Mouse (Mus musculus) right cerebral cortex, postnatal 36 days (tissue): Measurements from ENCODE around the gene Hist1h4m.
"Not testable (repeated sequence)": the region's sequence is repeated elsewhere in the genome, so short reads cannot be mapped to it uniquely, and the experiment has no call there.

ENCODE experiments used
- DNase-seq, 2 experiments: peaks; one replicate each; pipeline ENCODE4 v3.0.0; 2022; ENCODE audit warnings: low spot score in 2 of 2, mixed read lengths in 1 of 2

The Hist1h4m gene

DNA sequence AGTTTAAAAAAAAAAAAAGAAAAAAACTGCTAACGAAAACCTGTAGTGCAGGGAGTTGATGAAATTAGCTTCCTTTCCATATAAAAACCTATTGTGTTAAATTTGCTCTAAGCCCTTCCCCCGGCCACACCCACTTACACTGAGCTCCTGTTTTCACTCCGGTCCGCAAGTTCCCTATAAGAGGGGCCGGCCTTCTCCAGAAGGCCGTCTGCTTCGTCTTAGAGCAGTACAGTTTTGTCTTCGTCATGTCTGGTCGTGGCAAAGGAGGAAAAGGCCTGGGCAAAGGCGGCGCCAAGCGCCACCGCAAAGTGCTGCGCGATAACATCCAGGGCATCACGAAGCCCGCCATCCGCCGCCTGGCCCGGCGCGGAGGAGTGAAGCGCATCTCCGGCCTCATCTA, at the start of gene Hist1h4m:
TSS of gene Hist1h4m (plus strand) at position 208 of the 400 bp plus-strand sequence.
- peak in 1 of 2 experiments; percentile 49 for DNase-seq

- peak; percentile 53 to 68 for DNase-seq
Observed at GRCm38 (mm10) chr13:21778814-21779766, 32.5 kb upstream of the Hist1h4m start.

- DNase-seq, result peak; percentile 36 to 57
Observed at GRCm38 (mm10) chr13:21779767-21780731, 31.5 kb upstream of the Hist1h4m start, which contains the start of gene Hist1h1b. Gene Hist1h1b, minus strand, starts transcription at chr13:21780625.

DNA sequence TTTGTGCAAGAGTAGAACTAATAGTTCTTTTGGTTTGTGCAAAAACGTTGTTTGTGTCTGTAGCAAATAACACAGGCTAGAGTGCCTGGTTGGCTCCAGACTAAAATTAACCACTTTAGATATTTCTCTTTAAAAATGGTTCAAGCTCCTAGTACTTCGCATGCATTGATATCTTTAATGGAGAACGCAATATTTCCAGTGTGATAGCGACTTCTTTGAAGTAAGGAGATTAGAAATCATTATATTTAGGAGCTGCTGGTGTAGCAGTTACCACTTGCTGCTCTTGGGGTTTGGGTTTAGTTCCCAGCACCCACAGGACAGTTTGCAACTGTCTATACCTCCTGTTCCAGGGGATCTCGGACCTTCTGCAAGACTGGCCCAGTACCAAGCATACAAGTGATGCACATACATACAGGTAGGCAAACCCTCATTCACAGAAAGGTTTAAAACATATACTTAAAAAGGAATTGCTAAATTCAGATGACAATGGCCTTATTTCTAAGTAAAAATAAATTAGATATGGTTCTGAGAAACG, 30.5 kb upstream of the Hist1h4m start:
- DNase-seq, result no peak

DNA sequence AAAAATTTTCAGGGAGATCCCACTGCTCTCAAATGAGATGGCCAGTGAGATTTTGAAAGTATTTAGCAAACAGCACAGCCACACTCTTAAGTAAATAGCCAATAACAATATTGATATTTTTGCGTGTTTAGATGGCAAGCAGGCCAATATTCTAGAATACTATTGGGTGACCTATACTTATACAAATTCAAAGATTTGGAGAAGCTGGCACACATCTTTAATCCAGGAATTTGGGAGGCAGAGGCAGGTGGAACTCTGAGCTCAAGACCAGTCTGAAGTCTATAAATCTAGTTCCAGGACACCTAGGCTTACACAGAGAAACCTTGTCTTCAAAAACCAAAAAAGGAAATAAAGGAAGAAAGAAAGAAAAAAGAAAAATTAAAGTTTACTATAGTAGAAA, 29.9 kb upstream of the Hist1h4m start:
- no peak for DNase-seq

- DNase-seq, result peak; percentile 9 to 11
Observed at GRCm38 (mm10) chr13:21782361-21783254, 28.9 kb upstream of the Hist1h4m start.

- peak; percentile 55 to 66 for DNase-seq
Observed at GRCm38 (mm10) chr13:21783255-21783617, 28.3 kb upstream of the Hist1h4m start, which contains the start of gene Hist1h3i. Gene Hist1h3i, minus strand, starts transcription at chr13:21783370.

- DNase-seq, result peak; percentile 3
Observed at GRCm38 (mm10) chr13:21783734-21784161, 27.8 kb upstream of the Hist1h4m start.

- DNase-seq, result no peak
Observed at GRCm38 (mm10) chr13:21784311-21784710, 27.2 kb upstream of the Hist1h4m start.

- no peak for DNase-seq
Observed at GRCm38 (mm10) chr13:21786189-21786898, 25.2 kb upstream of the Hist1h4m start.

DNA sequence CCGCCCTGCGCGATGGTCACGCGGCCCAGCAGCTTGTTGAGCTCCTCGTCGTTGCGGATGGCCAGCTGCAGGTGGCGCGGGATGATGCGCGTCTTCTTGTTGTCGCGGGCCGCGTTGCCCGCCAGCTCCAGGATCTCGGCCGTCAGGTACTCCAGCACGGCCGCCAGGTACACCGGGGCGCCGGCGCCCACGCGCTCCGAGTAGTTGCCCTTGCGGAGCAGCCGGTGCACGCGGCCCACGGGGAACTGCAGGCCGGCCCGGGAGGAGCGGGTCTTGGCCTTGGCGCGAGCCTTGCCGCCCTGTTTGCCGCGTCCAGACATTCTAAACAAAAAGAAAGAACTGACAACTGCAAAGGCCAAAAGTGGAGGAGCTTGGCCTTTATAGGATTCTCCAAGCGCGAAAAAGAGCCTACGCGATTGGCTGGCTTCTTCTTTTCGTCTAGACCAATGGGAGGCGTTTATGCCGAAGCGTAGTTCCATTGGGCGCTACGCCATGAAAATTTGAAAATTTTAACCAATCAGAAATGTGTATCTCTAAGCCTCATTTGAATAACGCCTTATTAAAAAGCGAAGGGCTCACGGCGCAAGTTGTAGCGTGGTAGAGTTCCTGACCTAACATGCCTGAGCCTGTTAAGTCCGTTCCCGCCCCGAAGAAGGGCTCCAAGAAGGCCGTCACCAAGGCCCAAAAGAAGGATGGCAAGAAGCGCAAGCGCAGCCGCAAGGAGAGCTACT, 24.5 kb upstream of the Hist1h4m start, which contains the start of the genes Hist1h2an and Hist1h2bp:
TSS of gene Hist1h2an (minus strand) at position 320 of the 731 bp plus-strand sequence.
TSS of gene Hist1h2bp (plus strand) at position 563 of the 731 bp plus-strand sequence.
- DNase-seq, result peak; percentile 87 to 91

DNA sequence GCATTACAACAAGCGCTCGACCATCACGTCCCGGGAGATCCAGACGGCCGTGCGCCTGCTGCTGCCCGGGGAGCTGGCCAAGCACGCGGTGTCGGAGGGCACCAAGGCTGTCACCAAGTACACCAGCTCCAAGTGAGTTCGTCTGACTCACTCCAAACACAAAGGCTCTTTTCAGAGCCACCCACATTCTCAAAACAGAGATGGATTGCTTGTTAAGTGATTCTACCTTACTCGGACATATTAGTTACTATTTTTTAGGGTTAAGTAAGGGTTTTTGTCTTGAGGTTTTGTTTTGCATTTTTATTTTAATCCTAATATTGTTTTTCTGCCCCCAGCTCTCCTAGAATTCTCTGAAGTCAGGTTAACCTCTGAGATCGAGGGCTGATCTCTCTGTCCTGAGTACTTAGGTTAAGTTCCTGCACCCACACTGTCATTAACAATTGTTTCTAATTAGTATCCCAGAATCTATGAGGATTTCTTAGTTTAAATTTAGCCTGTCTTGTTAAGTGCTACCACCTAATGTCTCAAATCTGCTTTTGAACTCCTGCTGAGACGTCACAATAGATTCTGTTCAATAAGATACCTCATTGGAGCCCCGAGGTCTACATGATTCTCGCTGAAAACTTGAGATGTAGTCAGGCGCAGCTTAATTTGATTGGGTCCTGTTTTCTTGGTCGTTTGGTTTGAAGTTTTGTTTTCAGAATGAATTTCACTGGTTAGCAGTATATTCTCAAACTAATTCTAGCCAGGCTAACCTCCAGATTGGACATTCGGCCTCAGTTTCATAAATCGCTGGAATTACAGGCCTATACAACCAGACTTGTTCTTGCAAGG, 23.6 kb upstream of the Hist1h4m start:
- no peak for DNase-seq

DNA sequence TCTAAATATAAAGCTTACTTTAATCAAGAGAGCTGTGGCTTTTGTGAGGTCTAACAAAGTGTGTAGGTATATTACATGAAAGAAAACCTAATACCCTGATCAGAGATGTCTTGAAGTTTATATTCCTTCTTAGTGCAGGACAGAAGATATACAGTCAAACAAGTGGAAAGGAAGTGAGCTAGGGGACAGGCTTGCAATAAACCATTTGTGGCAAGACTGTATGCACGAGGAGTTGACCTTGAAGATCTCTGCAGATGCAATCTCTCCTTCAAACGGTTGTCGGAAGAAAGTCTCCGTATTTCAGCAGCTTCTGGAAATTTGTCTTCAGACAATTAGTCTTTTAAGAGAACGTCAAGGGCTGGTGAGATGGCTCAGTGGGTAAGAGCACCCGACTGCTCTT, 21.6 kb upstream of the Hist1h4m start:
- DNase-seq, result no peak

DNA sequence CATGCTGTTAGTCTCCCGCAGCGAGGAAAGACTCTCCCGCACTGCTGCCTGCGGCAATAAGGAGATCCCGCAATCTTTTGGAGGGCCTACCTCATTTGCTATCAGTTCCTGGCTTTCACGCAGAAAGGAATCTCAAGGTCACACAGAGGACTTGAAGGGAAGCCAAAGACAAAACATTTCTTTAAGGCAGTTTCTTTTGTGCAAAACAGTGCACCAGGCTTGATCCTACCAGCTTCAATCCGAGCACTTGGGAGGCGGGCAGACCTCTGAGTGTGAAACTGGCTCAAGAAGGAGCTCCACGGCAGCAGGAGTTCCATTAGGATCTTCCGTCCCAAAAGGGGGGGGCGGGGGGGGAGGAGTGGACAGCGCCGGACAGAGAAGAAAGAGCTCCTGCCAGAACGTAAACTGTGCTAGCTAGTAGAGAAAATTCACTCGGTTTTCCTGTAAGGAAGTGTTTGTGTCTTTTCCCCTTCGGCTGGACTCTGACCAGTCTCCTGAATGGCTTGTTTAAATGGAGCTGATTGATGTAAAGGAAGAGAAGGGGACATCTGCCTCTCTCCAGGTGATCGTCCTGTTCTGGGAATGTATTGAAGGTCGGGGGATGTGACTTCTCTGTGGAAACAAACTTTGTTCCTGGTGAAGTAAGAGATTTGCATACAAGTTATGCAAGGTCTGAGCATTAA, 20.8 kb upstream of the Hist1h4m start:
- DNase-seq, result no peak

DNA sequence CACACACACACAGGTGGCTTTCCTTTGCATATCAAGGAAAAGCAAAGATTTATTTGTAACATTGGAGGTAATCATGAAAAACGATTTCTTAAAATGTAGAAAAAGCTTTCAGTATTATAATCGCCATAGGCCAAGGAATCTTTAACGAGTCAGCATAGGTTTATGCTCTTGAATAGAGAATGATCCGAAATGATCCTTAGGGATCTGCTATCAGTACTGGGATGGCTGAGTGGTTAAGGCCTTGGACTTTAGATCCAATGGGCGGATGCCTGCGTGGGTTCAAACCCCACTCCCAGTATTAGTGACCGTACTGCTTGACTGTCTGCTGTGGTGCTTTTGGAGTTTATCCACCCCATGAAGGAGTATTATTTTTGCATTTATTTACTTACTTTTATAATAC, 16.0 kb upstream of the Hist1h4m start:
- no peak for DNase-seq

DNA sequence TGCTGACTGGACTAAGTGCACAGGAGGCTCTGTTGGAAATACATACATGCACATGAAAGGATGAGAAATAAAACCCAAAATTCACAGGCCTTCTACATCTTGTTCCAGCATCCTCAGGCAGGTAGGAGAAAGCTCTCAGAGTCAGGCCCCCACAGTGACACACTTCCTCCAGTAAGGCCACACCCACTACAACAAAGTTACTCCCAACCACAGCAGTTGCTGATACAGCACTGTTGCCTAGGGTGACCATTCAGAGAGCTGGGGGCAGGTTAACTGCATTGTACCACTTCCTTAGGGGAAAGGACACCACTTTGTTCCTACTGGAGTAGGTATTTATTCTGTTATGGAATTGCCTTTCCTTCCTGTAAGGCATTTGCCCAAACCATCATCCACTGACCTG, 14.4 kb upstream of the Hist1h4m start:
- DNase-seq, result not testable (repeated sequence)

- DNase-seq, result not testable (repeated sequence)
Observed at GRCm38 (mm10) chr13:21803058-21803457, 8.5 kb upstream of the Hist1h4m start.

GRCm38 (mm10) chr13:21810073-21810472, 1.5 kb upstream of the Hist1h4m start, which contains the start of the genes Hist1h2bq and Hist1h2ao:
Gene Hist1h2bq, minus strand, starts transcription at chr13:21810197.
Gene Hist1h2ao, plus strand, starts transcription at chr13:21810465.
- not testable (repeated sequence) for DNase-seq
